Mouse (Mus musculus) liver, embryonic 11.5 days (tissue): Measurements from ENCODE around the gene Mcf2l. TPM values are rescaled to one million over a fixed set of nuclear protein-coding genes. Genes with fewer than 3 reads are reported as not detected.
A peak's percentile ranks its signal among the peaks of the same experiment; 100 is the strongest.

Experiments
- ATAC-seq: fragments of 200-750 bp; cut with Nextera tagmentation; replicated peaks from 2 replicates; pipeline ENCODE4 v1.8.0; 2017; ENCODE audit warnings: moderate number of reproducible peaks, mild to moderate bottlenecking, moderate TSS enrichment, moderate library complexity; ENCODE audit not compliant: low FRiP score
- DNase-seq: peaks from one replicate; pipeline ENCODE4 v3.0.0-alpha.2; 2017; ENCODE audit warnings: low spot score
- H3K27ac ChIP-seq: fragments of 300-500 bp; sonication (generic); 2 replicates; pipeline ENCODE4 v1.5.1; 2014; ENCODE audit warnings: mild to moderate bottlenecking, low read depth, low read length, control low read depth
- H3K27me3 ChIP-seq: fragments of 300-500 bp; sonication (generic); replicated peaks from 2 replicates; pipeline ENCODE4 v1.6.1; 2014; ENCODE audit warnings: low read length, mixed read lengths; ENCODE audit not compliant: control insufficient read depth, insufficient read depth
- H3K36me3 ChIP-seq: fragments of 300-500 bp; sonication (generic); 2 replicates; pipeline ENCODE4 v1.6.1; 2014; ENCODE audit warnings: mild to moderate bottlenecking, low read length, moderate library complexity, mixed read lengths; ENCODE audit not compliant: control insufficient read depth, insufficient read depth
- H3K4me1 ChIP-seq: fragments of 300-500 bp; sonication (generic); replicated peaks from 2 replicates; pipeline ENCODE4 v1.6.1; 2014; ENCODE audit warnings: low read length, mixed read lengths; ENCODE audit not compliant: control insufficient read depth, insufficient read depth
- H3K4me2 ChIP-seq: fragments of 300-500 bp; sonication (generic); 2 replicates; pipeline ENCODE4 v1.6.1; 2014; ENCODE audit warnings: mild to moderate bottlenecking, control low read depth, moderate library complexity
- H3K4me3 ChIP-seq: fragments of 300-500 bp; sonication (generic); 2 replicates; pipeline ENCODE4 v1.5.1; 2014; ENCODE audit warnings: low read depth, low read length, control low read depth
- H3K9ac ChIP-seq: fragments of 300-500 bp; sonication (generic); 2 replicates; pipeline ENCODE4 v1.6.1; 2014; ENCODE audit warnings: low read depth, low read length, control low read depth
- H3K9me3 ChIP-seq: fragments of 300-500 bp; sonication (generic); 2 replicates; pipeline ENCODE4 v1.6.1; 2016; ENCODE audit warnings: low read length, inconsistent platforms, mixed read lengths; ENCODE audit not compliant: control insufficient read depth
- WGBS: fragments of 180-500 bp; shearing (Covaris S2); extraction: QIAGEN DNeasy Blood & Tissue Kit; methylation state at CpG from one replicate; pipeline ENCODE4 v1.1.7; 2014; 5-methylcytosine and 5-hydroxymethylcytosine counted together
- microRNA-seq: library from miRNA; unstranded; fragments of <30 nt; microRNA quantifications from one replicate; pipeline ENCODE4, GENCODE M21; 2017; ENCODE audit warnings: borderline number of aligned reads
- polyA plus RNA-seq: library from polyadenylated mRNA; unstranded; fragments of >200 nt; fragmentation: Nextera tagmentation; extraction: Ambion mirVana; gene quantifications from 2 replicates; pipeline ENCODE4 v1.2.1, GENCODE M21; 2014

The Mcf2l gene
- polyA plus RNA-seq, 1 experiment from 2014 or later = 4.3 TPM

- Histone ChIP-seq H3K27me3 (no peaks in the 10 kb centered on the region), H3K4me2 (no peak overlapping the region), H3K4me1 (no peaks in the 10 kb centered on the region; the same call in 1 of the 2 replicates), H3K9ac (no peak overlapping the region), H3K4me3 (no peak overlapping the region), H3K27ac (peak overlapping the region; percentile 11; the same call in 1 of the 2 replicates), H3K36me3 (0 out of 2 replicates have a peak, but pooled peaks cover 3% of the 10 kb centered on the region), H3K9me3 (no peaks in the 10 kb centered on the region)
- ATAC-seq (peak; percentile 44), DNase-seq (no peak)
- WGBS = 65% methylated on average over 4 of the region's 4 CpGs
Measured at GRCm38 (mm10) chr8:13057351-13057750, 183.7 kb downstream of the Mcf2l start.

GRCm38 (mm10) chr8:13060441-13061150 is 187.0 kb downstream of the Mcf2l start, which contains the start of gene Proz:
Gene Proz, plus strand, starts transcription at chr8:13060914.
- no peaks in the 10 kb centered on the region for H3K9me3 ChIP-seq
- ATAC-seq (peak; percentile 74), DNase-seq (no peak)
- H3K27ac ChIP-seq = peak within 1 kb of the TSS; percentile 59
- no peak within 1 kb of the TSS for H3K9ac ChIP-seq
- WGBS = 69% methylated on average over 17 of the region's 17 CpGs
- H3K4me2 ChIP-seq = peak within 1 kb of the TSS; percentile 51
- no peaks in the 10 kb centered on the region for H3K27me3 ChIP-seq
- 0 out of 2 replicates have a peak, but pooled peaks cover under 1% of the 10 kb centered on the region for H3K36me3 ChIP-seq
- peak within 1 kb of the TSS; percentile 33 for H3K4me3 ChIP-seq
- no peaks in the 10 kb centered on the region; the same call in 1 of the 2 replicates for H3K4me1 ChIP-seq

GRCm38 (mm10) chr8:13063112-13063511 is 189.5 kb downstream of the Mcf2l start:
- ATAC-seq (no peak), DNase-seq (no peak)
- Histone ChIP-seq H3K9ac (no peak overlapping the region), H3K4me2 (no peak overlapping the region), H3K4me1 (no peaks in the 10 kb centered on the region; the same call in 1 of the 2 replicates), H3K27ac (no peak overlapping the region), H3K36me3 (no peaks in the 10 kb centered on the region), H3K9me3 (no peaks in the 10 kb centered on the region), H3K27me3 (no peaks in the 10 kb centered on the region), H3K4me3 (no peak overlapping the region)
- 78% methylated on average over 16 of the region's 16 CpGs for WGBS

Small RNAs within 50 kb of the gene (microRNA-seq; reads per million reads assigned to microRNA genes)
- not detected for gene Gm38671

Other genes with a start within 250 kb of the Mcf2l start
- 56.3 and 63.7 TPM in 2 replicates for gene Tubgcp3, start 201.6 kb upstream of the Mcf2l start, polyA plus RNA-seq
- 5.4 and 7.0 TPM in 2 replicates for gene Atp11a, start 116.8 kb upstream of the Mcf2l start, polyA plus RNA-seq
- gene F7, start 152.2 kb downstream of the Mcf2l start, polyA plus RNA-seq = 2.9 and 3.8 TPM in 2 replicates
- 59.5 and 61.1 TPM in 2 replicates for gene F10, start 163.5 kb downstream of the Mcf2l start, polyA plus RNA-seq
- 13.5 and 15.9 TPM in 2 replicates for gene Proz, start 187.1 kb downstream of the Mcf2l start, polyA plus RNA-seq
- 38.8 and 46.0 TPM in 2 replicates for gene Pcid2, start 231.7 kb downstream of the Mcf2l start, polyA plus RNA-seq
- gene Cul4a, start 231.8 kb downstream of the Mcf2l start, polyA plus RNA-seq = 111 and 123 TPM in 2 replicates